Mouse (Mus musculus): ENCODE data around the gene Map2. TPM values are rescaled to one million over a fixed set of nuclear protein-coding genes. Genes with fewer than 3 reads are reported as not detected.

Gene Map2
- polyA plus RNA-seq, 2 experiments from 2014 or later: 4.0 to 4.1 TPM

GRCm38 (mm10) chr1:66395826-66396225 lies 220.8 kb downstream of the Map2 start:
- ATAC-seq: no peak

GRCm38 (mm10) chr1:66401902-66402301 lies 226.8 kb downstream of the Map2 start:
- no peak for ATAC-seq

- no peak for ATAC-seq
Observed at GRCm38 (mm10) chr1:66407270-66407967, 232.3 kb downstream of the Map2 start.

- no peak for ATAC-seq
Observed at GRCm38 (mm10) chr1:66418360-66418759, 243.3 kb downstream of the Map2 start.

GRCm38 (mm10) chr1:66426073-66426472 lies 251.0 kb downstream of the Map2 start:
- no peak for ATAC-seq

GRCm38 (mm10) chr1:66430962-66431361 lies 255.9 kb downstream of the Map2 start:
- no peak for ATAC-seq

- ATAC-seq: no peak
Observed at GRCm38 (mm10) chr1:66431472-66431871, 256.4 kb downstream of the Map2 start.

- ATAC-seq: no peak
Observed at GRCm38 (mm10) chr1:66438069-66438468, 263.0 kb downstream of the Map2 start.

- no peak for ATAC-seq
Observed at GRCm38 (mm10) chr1:66442922-66443321, 267.8 kb downstream of the Map2 start.

- ATAC-seq: no peak
Observed at GRCm38 (mm10) chr1:66449471-66449870, 274.4 kb downstream of the Map2 start.

GRCm38 (mm10) chr1:66456580-66456979 lies 281.5 kb downstream of the Map2 start:
- no peak for ATAC-seq

- no peak for ATAC-seq
Observed at GRCm38 (mm10) chr1:66457747-66458146, 282.7 kb downstream of the Map2 start.

GRCm38 (mm10) chr1:66459394-66459793 lies 284.3 kb downstream of the Map2 start:
- ATAC-seq: no peak

GRCm38 (mm10) chr1:66460850-66461249 lies 285.8 kb downstream of the Map2 start:
- no peak for ATAC-seq

GRCm38 (mm10) chr1:66467821-66468703 lies 293.0 kb downstream of the Map2 start, which contains the start of gene Unc80:
Gene Unc80 (plus strand): TSS chr1:66468367.
- no peak for ATAC-seq

- no peak for ATAC-seq
Observed at GRCm38 (mm10) chr1:66468704-66469020, 293.6 kb downstream of the Map2 start.

GRCm38 (mm10) chr1:66482751-66483150 lies 307.7 kb downstream of the Map2 start:
- no peak for ATAC-seq

Other genes with a start within 250 kb of the Map2 start
- gene Crygf, start 248.8 kb upstream of the Map2 start, polyA plus RNA-seq (2017; shearing (Covaris generic)): not detected